Mouse (Mus musculus): ENCODE measurements at regions not wholly inside any gene's neighbourhood (a gene's known extent, or its start where the extent isn't known, plus 50 kb on each side); places are given as distances from the start of the nearest gene placed in this dataset.
"Not testable (repeated sequence)": the region's sequence is repeated elsewhere in the genome, so short reads cannot be mapped to it uniquely, and the experiment has no call there.

DNA sequence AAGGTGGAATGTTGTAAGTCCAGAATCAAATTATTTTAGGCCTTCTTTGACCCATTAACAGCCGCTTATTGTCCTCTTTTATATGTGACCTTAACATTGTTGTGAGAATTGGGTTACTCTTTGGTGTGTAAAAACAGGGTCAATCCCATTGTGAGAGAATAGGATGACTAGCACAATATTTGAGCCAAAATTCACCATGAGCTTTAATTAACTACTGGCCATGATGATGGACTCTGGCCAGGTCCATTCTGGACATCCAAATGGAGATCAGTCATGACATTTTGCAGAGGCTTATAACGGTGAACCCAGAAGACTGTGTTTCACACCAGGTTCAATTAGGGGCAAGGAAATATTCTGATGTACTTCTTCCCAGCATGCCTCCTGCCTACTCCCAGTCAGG is 3548.0 kb downstream of the 9330182O14Rik start:
- H3K4me3 ChIP-seq = no peak overlapping the region
- no peaks in the 10 kb centered on the region; the same call in 1 of the 2 replicates for H3K4me1 ChIP-seq (ENCODE audit: control insufficient read depth, insufficient read depth, low read length)
- intact Hi-C loops (cut with DNase I) = no loop called here
- H3K36me3 ChIP-seq (ENCODE audit: control insufficient read depth, insufficient read depth, low read length) = no peaks in the 10 kb centered on the region
- WGBS = 78% methylated on average over 2 of the region's 2 CpGs
- no peak for DNase-seq
- no peak overlapping the region for H3K27ac ChIP-seq
- no peaks in the 10 kb centered on the region for H3K27me3 ChIP-seq (ENCODE audit: control insufficient read depth, insufficient read depth, low read length)
- no peaks in the 10 kb centered on the region for H3K79me2 ChIP-seq (replicated peaks; ENCODE audit: control insufficient read depth, insufficient read depth, low read length)
- TF ChIP-seq EP300 (IDR thresholded peaks at IDR 0.05; ENCODE audit: insufficient read depth, low read depth, low read length) (no peak), POLR2A (IDR thresholded peaks at IDR 0.05; ENCODE audit: insufficient read depth, low read depth, low read length) (no peak)
- no peak overlapping the region for H3K9ac ChIP-seq (ENCODE audit: low read depth, low read length)

DNA sequence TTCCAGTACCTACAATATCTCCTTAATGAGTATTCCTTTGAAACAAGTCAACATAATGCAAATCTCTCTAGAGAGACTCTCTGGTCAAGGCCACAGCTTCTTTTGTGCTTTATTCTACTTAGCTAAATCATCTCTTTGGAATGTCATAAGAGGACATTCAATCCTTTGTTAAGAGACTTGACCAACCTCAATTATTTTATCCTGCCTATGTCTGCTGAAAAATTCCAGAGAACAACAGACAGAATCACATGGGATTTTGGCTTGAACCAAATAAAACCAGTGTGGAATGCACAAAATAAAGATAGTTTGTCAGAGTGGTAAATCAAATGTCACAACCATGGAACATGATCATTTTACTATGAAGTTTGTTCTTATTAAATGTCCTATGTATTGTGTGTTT is 3557.8 kb downstream of the 9330182O14Rik start:
- H3K79me2 ChIP-seq (replicated peaks; ENCODE audit: control insufficient read depth, insufficient read depth, low read length); H3K4me1 ChIP-seq (ENCODE audit: control insufficient read depth, insufficient read depth, low read length); H3K36me3 ChIP-seq (ENCODE audit: control insufficient read depth, insufficient read depth, low read length); H3K9ac ChIP-seq (ENCODE audit: low read depth, low read length); H3K27me3 ChIP-seq (ENCODE audit: control insufficient read depth, insufficient read depth, low read length); DNase-seq; H3K4me3 ChIP-seq; H3K27ac ChIP-seq; intact Hi-C loops (cut with DNase I): not testable (repeated sequence)

GRCm38 (mm10) chr15:43695451-43695850 is 3561.3 kb downstream of the 9330182O14Rik start:
- intact Hi-C loops (cut with DNase I) = no loop called here
- WGBS = 41% methylated on average over 1 of the region's 1 CpGs
- no peak for DNase-seq
- H3K4me3 ChIP-seq = no peak overlapping the region
- no peak overlapping the region for H3K9ac ChIP-seq (ENCODE audit: low read depth, low read length)
- H3K27me3 ChIP-seq (ENCODE audit: control insufficient read depth, insufficient read depth, low read length) = no peaks in the 10 kb centered on the region
- H3K36me3 ChIP-seq (ENCODE audit: control insufficient read depth, insufficient read depth, low read length) = no peaks in the 10 kb centered on the region
- H3K27ac ChIP-seq = no peak overlapping the region
- TF ChIP-seq EP300 (IDR thresholded peaks at IDR 0.05; ENCODE audit: insufficient read depth, low read depth, low read length) (no peak), CTCF (IDR thresholded peaks at IDR 0.05) (no peak), POLR2A (IDR thresholded peaks at IDR 0.05; ENCODE audit: insufficient read depth, low read depth, low read length) (no peak)
- no peaks in the 10 kb centered on the region for H3K4me1 ChIP-seq (ENCODE audit: control insufficient read depth, insufficient read depth, low read length)
- H3K79me2 ChIP-seq (replicated peaks; ENCODE audit: control insufficient read depth, insufficient read depth, low read length) = no peaks in the 10 kb centered on the region

DNA sequence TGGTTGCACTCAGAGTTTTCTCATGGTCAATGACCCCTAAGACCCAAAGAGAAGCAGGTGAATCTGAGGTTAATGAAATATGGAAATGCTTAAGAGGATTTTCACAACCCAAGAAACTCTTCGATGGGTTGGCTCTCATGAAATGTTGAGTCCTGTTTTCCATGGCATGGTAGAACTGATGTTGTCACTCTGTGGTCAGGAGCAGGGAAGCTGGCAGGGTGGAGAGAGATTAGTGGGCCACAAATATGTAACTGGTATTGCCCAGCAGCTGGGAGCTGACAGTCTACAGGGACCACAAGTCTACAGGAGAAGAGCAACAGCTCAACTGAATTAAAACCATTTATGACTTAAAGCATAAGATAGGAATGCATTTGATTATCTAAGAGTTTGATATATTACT is 3582.9 kb downstream of the 9330182O14Rik start:
- intact Hi-C loops (cut with DNase I) = no loop called here
- no peaks in the 10 kb centered on the region for H3K27me3 ChIP-seq (ENCODE audit: control insufficient read depth, insufficient read depth, low read length)
- TF ChIP-seq EP300 (IDR thresholded peaks at IDR 0.05; ENCODE audit: insufficient read depth, low read depth, low read length) = no peak
- no peak for TF ChIP-seq CTCF (IDR thresholded peaks at IDR 0.05)
- TF ChIP-seq POLR2A (IDR thresholded peaks at IDR 0.05; ENCODE audit: insufficient read depth, low read depth, low read length) = no peak
- H3K36me3 ChIP-seq (ENCODE audit: control insufficient read depth, insufficient read depth, low read length) = no peaks in the 10 kb centered on the region
- 86% methylated on average over 1 of the region's 1 CpGs for WGBS
- H3K27ac ChIP-seq = no peak overlapping the region
- no peak for DNase-seq
- H3K79me2 ChIP-seq (replicated peaks; ENCODE audit: control insufficient read depth, insufficient read depth, low read length) = no peaks in the 10 kb centered on the region
- no peaks in the 10 kb centered on the region for H3K4me1 ChIP-seq (ENCODE audit: control insufficient read depth, insufficient read depth, low read length)
- no peak overlapping the region for H3K9ac ChIP-seq (ENCODE audit: low read depth, low read length)
- H3K4me3 ChIP-seq = no peak overlapping the region

- Histone ChIP-seq H3K27ac (no peak overlapping the region), H3K4me3 (no peak overlapping the region), H3K79me2 (replicated peaks; ENCODE audit: control insufficient read depth, insufficient read depth, low read length) (no peaks in the 10 kb centered on the region), H3K36me3 (ENCODE audit: control insufficient read depth, insufficient read depth, low read length) (no peaks in the 10 kb centered on the region), H3K27me3 (ENCODE audit: control insufficient read depth, insufficient read depth, low read length) (no peaks in the 10 kb centered on the region), H3K9ac (ENCODE audit: low read depth, low read length) (no peak overlapping the region), H3K4me1 (ENCODE audit: control insufficient read depth, insufficient read depth, low read length) (no peaks in the 10 kb centered on the region)
- TF ChIP-seq EP300 (IDR thresholded peaks at IDR 0.05; ENCODE audit: insufficient read depth, low read depth, low read length) (no peak), CTCF (IDR thresholded peaks at IDR 0.05) (no peak), POLR2A (IDR thresholded peaks at IDR 0.05; ENCODE audit: insufficient read depth, low read depth, low read length) (no peak)
- no peak for DNase-seq
- 95% methylated on average over 1 of the region's 1 CpGs for WGBS
- intact Hi-C loops (cut with DNase I) = no loop called here
Measured at GRCm38 (mm10) chr15:43717559-43717958, 3583.4 kb downstream of the 9330182O14Rik start.

DNA sequence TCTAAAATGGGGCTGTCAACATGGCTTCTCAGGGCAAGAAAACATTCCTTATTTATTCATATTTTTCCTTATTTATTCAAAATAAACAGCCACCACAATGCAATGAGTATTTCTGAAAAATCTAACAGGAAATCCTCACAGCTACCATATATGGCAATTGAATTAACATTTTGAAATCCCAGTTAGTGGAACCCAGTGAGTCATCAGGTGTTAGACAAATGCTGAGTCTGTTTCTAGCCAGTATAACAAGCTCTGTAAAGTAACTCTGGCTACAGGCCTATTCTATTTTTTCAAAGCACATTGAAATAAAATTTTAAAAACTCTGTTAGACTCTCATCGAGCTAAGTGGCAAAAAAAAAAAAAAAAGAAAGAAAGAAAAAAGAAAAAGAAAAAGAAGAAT is 3586.8 kb downstream of the 9330182O14Rik start:
- no peak overlapping the region for H3K9ac ChIP-seq (ENCODE audit: low read depth, low read length)
- TF ChIP-seq CTCF (IDR thresholded peaks at IDR 0.05) (no peak), EP300 (IDR thresholded peaks at IDR 0.05; ENCODE audit: insufficient read depth, low read depth, low read length) (no peak), POLR2A (IDR thresholded peaks at IDR 0.05; ENCODE audit: insufficient read depth, low read depth, low read length) (no peak)
- H3K4me3 ChIP-seq = no peak overlapping the region
- H3K27me3 ChIP-seq (ENCODE audit: control insufficient read depth, insufficient read depth, low read length) = no peaks in the 10 kb centered on the region
- H3K79me2 ChIP-seq (replicated peaks; ENCODE audit: control insufficient read depth, insufficient read depth, low read length) = no peaks in the 10 kb centered on the region
- no peak for DNase-seq
- intact Hi-C loops (cut with DNase I) = no loop called here
- H3K36me3 ChIP-seq (ENCODE audit: control insufficient read depth, insufficient read depth, low read length) = no peaks in the 10 kb centered on the region
- WGBS = 68% methylated on average over 1 of the region's 1 CpGs
- no peaks in the 10 kb centered on the region for H3K4me1 ChIP-seq (ENCODE audit: control insufficient read depth, insufficient read depth, low read length)
- H3K27ac ChIP-seq = no peak overlapping the region

DNA sequence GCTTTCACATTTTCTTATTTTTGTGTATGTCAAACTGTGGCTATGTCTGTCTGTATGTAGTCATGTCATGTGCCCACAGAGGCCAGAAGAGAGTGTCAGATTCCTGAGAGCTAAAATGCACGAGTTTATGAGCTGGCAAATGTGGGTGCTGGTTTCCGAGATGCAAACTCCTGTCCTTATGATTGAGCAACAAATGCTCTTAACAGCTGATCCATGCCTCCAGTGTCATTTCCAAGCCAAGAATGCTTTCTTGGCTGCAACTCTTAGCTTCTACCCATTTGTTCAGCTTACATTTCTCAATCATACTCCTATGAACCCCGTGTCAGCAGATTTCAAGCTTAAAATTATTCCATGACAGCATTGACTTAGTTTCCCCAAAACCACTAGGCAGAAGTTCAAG is 3601.5 kb downstream of the 9330182O14Rik start:
- no peaks in the 10 kb centered on the region for H3K4me1 ChIP-seq (ENCODE audit: control insufficient read depth, insufficient read depth, low read length)
- no peaks in the 10 kb centered on the region for H3K27me3 ChIP-seq (ENCODE audit: control insufficient read depth, insufficient read depth, low read length)
- 63% methylated on average over 3 of the region's 3 CpGs for WGBS
- H3K4me3 ChIP-seq = no peak overlapping the region
- H3K9ac ChIP-seq (ENCODE audit: low read depth, low read length) = no peak overlapping the region
- DNase-seq = no peak
- H3K79me2 ChIP-seq (replicated peaks; ENCODE audit: control insufficient read depth, insufficient read depth, low read length) = no peaks in the 10 kb centered on the region
- no peak overlapping the region for H3K27ac ChIP-seq
- H3K36me3 ChIP-seq (ENCODE audit: control insufficient read depth, insufficient read depth, low read length) = no peaks in the 10 kb centered on the region
- intact Hi-C loops (cut with DNase I) = no loop called here
- TF ChIP-seq EP300 (IDR thresholded peaks at IDR 0.05; ENCODE audit: insufficient read depth, low read depth, low read length) = no peak
- no peak for TF ChIP-seq CTCF (IDR thresholded peaks at IDR 0.05)
- TF ChIP-seq POLR2A (IDR thresholded peaks at IDR 0.05; ENCODE audit: insufficient read depth, low read depth, low read length) = no peak
